Mouse (Mus musculus) lung, adult 10 weeks (tissue): ENCODE data around the gene Entpd7. TPM values are rescaled to one million over a fixed set of nuclear protein-coding genes. Genes with fewer than 3 reads are reported as not detected.

Experiments used
- polyA plus RNA-seq: library from polyadenylated mRNA; stranded (reverse); fragments of 350-450 nt; fragmentation: Illumina TruSeq; extraction: RNeasy Lipid Tissue Mini Kit (QIAGEN cat#74804); gene quantifications from one replicate; pipeline ENCODE4 v1.2.3, GENCODE M21; 2014; ENCODE audit warnings: low read depth, low replicate concordance; ENCODE audit not compliant: insufficient read depth

The Entpd7 gene
- polyA plus RNA-seq = 0.87 TPM

DNA sequence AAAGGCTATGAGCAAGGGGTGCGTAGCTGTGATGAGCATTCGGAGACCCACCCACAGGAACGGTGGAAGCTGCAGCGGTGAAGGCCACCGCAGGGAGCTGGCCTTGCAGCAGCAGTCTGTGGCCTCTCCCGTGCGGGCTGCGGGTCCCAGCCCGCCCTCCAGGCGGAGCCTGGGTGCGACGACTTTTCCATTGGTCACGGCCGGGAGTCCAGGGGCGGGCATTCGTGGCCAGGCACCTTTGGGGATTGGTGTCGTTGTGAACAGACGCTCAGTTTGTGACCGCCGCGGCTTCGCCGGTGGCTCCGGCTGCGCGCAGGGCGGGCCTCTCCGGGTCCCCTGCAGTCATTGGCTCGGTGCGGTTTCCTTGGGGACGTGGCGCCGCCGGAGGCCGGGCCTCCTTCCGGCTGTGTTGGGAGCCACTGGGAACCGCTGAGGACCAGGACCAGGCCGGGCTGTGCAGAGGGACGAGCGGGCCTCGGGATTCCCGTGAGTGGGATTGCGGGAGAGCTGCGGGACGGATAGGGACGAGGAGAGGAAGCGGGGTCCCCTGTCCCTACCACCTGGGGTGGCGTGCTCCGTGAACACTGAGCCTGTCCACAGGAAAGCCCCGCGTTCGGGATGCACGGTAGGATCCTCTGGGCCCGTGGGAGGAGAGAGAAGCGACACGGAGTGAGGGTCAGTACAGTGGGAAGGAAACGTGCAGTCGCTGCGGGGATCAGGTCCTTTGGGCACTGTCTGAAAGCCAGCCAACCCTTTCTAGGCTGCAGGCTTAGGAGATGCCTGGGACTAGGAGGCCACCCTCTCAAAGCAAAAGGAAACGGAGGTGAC is at the start of gene Entpd7:
Gene Entpd7 (plus strand): TSS at position 254 of the 828 bp plus-strand sequence.

DNA sequence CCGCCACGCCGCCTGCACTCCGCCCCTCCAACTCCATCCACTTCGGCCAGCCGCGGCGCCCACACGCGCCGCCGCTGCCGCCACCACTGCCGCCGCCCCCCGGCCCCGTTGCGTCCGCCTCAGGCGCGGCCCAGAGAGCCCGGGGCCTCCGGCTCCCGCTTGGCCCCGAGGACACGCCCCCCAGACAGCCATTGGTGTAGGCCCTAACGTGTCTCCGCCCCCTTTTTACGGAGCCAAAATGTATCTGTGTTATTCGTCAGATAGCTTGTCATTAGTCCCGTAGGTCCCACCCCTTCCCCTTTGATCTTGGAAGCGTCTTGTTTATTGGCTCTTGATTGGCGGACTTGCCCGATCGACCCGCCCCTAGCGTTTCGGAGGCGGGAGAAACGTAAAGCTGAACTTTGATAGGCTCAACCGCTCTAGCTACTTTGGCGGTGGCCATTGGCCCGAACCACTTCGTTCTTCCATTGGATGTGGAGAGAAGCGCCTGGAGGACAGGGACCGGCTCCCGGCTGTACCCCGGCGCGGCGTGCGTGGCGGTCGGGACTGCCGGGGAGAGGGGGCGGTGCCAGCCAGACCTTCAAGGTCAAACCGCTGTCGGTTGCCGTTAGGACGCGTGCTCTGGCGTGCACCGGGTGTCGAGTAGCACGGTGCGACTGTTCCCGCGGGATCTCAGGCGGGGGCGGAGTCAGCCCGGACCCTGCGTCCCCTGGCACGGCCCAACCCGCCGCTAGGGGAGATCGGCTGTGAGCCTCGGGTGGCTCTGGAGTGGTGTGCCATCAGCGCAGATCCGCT is 14.5 kb upstream of the Entpd7 start, which contains the start of gene Slc25a28:
Gene Slc25a28 (minus strand): TSS at position 152 of the 795 bp plus-strand sequence.

DNA sequence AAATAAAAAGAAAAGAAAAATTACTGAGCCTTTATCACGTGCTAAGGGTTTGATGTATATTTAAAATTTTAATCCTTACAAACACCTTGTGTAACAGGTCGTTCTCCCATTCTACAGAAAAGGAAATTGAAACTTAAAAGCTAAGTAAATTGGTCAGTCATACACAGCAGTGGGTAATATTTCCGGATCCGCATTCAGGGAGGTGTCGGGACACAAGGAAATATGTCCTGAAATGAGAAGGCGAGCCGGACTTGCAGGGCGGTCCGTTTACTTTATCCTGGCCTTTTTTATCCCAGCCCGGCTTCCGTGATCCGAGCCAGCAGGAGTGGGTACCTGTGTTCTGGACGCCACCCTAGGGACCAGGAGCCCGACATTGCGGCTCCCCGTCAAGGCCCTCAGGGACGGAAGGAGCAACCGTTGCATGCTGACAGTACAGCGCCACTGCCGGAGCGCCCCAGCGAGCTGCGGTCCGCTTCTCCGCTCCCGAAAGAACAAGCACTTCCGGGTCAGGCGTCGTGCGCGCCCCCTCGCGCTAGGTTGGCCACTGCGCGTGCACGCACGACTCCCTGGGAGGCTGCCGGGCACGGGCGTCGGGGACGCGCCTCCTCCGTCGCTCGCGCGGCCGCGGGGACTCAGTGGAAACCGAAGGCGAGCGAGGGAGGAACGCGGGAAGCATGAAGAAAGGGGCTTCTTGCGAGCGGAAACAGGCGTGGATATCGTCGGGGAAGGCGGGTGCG is 63.2 kb downstream of the Entpd7 start, which contains the start of the genes Cutc and Cox15:
Gene Cutc (plus strand): TSS at position 508 of the 737 bp plus-strand sequence.
Gene Cox15 (minus strand): TSS at position 512 of the 737 bp plus-strand sequence.

GRCm38 (mm10) chr19:43781980-43782379 is 92.5 kb downstream of the Entpd7 start, which contains the start of gene Abcc2:
TSS of gene Abcc2 (plus strand) at chr19:43782192.

Other genes starting within 250 kb of the Entpd7 start
- not detected for gene Cnnm1, start 249.2 kb upstream of the Entpd7 start, polyA plus RNA-seq
- 16.6 TPM for gene Got1, start 165.1 kb upstream of the Entpd7 start, polyA plus RNA-seq
- not detected for gene Nkx2-3, start 77.3 kb upstream of the Entpd7 start, polyA plus RNA-seq
- 27.3 TPM for gene Slc25a28, start 14.8 kb upstream of the Entpd7 start, polyA plus RNA-seq
- gene Cutc, start 63.3 kb downstream of the Entpd7 start, polyA plus RNA-seq = 9.2 TPM
- 5.3 TPM for gene Cox15, start 63.3 kb downstream of the Entpd7 start, polyA plus RNA-seq
- gene Abcc2, start 92.5 kb downstream of the Entpd7 start, polyA plus RNA-seq = not detected